Mouse (Mus musculus): ENCODE results near the gene Rps19. TPM values are rescaled to one million over a fixed set of nuclear protein-coding genes. Genes with fewer than 3 reads are reported as not detected.
A peak's percentile ranks its signal among the peaks of the same experiment; 100 is the strongest.
"Not testable (repeated sequence)": the region's sequence is repeated elsewhere in the genome, so short reads cannot be mapped to it uniquely, and the experiment has no call there.

The Rps19 gene
- polyA plus RNA-seq, 1 experiment: 618 TPM

DNA sequence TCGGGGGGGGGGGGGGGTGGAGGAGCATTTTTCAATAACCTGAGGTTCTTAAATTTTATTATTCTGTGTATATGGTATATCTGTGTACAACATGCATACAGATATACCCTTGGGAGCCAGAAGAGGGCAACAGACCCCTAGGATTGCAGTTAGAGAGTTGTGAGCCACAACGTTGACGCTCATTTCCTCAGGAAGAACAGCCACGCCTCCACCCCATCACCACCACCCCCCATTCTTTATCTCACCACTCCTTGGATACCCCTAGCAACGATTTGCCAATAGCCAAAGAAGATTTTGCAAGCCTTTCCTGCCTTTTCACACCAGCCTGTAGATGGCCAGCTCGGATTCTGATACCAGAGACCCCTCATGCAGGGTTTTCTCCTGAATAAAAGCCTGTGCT is 38.5 kb upstream of the Rps19 start:
- no peaks in the 10 kb centered on the region for H3K27me3 ChIP-seq (replicated peaks; ENCODE audit: control insufficient read depth, insufficient read depth, low read length)
- H3K36me3 ChIP-seq (ENCODE audit: control insufficient read depth, insufficient read depth, low read length): no peaks in the 10 kb centered on the region
- H3K4me3 ChIP-seq (ENCODE audit: insufficient read depth, low read depth, low read length): no peak overlapping the region
- WGBS: 13% methylated on average over 6 of the region's 6 CpGs
- no peak overlapping the region for H3K27ac ChIP-seq (ENCODE audit: insufficient read depth, low read depth, low read length)
- DNase-seq: no peak
- peaks cover under 1% of the 10 kb centered on the region; the same call in 1 of the 2 replicates for H3K4me1 ChIP-seq (ENCODE audit: control insufficient read depth, insufficient read depth, low read length)
- TF ChIP-seq CTCF (conservative IDR thresholded peaks at IDR 0.05; ENCODE audit: insufficient read depth, insufficient read length, low read depth, low read length) (0 out of 2 replicates have a peak, but pooled peaks have one; percentile 7), POLR2A (IDR thresholded peaks at IDR 0.05; ENCODE audit: low read depth, low read length) (no peak)

DNA sequence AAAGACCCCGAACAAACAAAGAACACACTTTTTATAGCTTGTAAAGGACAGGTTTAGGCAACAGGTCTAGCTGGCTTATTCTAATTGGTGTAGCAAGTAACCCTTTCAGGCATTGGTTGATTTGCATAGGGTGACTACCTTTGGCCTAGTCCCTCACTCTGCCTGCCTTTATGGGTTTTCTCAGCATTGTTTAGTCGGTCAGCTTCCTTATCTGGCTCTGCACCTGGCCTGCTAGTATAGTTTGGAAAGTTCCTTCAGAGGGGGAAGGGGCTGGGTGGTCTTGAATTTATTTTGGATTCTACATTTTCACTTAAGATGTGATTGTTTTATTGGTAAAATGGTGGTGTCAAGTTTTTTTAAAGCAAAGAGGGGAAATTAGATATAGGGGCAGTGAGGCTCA is 37.6 kb upstream of the Rps19 start:
- not testable (repeated sequence) for H3K27me3 ChIP-seq (replicated peaks; ENCODE audit: control insufficient read depth, insufficient read depth, low read length); DNase-seq; H3K4me3 ChIP-seq (ENCODE audit: insufficient read depth, low read depth, low read length); H3K36me3 ChIP-seq (ENCODE audit: control insufficient read depth, insufficient read depth, low read length); H3K27ac ChIP-seq (ENCODE audit: insufficient read depth, low read depth, low read length); H3K4me1 ChIP-seq (ENCODE audit: control insufficient read depth, insufficient read depth, low read length)
- 17% methylated on average over 2 of the region's 2 CpGs for WGBS

DNA sequence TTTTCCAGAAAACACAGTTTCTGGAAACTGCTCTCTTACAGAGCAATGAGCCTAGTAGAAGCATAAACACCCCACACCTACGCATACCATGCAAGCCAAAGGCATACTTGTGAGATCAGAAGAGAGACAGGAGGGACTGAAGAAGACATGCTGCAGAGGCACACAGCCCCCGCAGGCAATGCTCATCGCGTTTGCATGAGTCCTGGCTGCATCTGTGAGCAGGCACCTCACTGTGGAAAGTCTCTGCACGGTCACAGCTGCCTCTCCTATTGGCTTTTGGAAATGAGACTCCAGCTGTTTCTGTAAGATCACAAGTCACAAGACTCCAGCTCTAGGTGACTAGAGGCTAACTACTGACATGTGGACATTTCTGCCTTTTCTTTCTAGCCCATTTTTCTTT is 34.0 kb upstream of the Rps19 start:
- no peak overlapping the region for H3K4me3 ChIP-seq (ENCODE audit: insufficient read depth, low read depth, low read length)
- H3K27me3 ChIP-seq (replicated peaks; ENCODE audit: control insufficient read depth, insufficient read depth, low read length): no peaks in the 10 kb centered on the region
- 28% methylated on average over 5 of the region's 5 CpGs for WGBS
- H3K4me1 ChIP-seq (ENCODE audit: control insufficient read depth, insufficient read depth, low read length): peaks cover 2% of the 10 kb centered on the region; the same call in 1 of the 2 replicates
- no peaks in the 10 kb centered on the region for H3K36me3 ChIP-seq (ENCODE audit: control insufficient read depth, insufficient read depth, low read length)
- H3K27ac ChIP-seq (ENCODE audit: insufficient read depth, low read depth, low read length): no peak overlapping the region
- TF ChIP-seq POLR2A (IDR thresholded peaks at IDR 0.05; ENCODE audit: low read depth, low read length) (no peak), CTCF (conservative IDR thresholded peaks at IDR 0.05; ENCODE audit: insufficient read depth, insufficient read length, low read depth, low read length) (no peak)
- no peak for DNase-seq

DNA sequence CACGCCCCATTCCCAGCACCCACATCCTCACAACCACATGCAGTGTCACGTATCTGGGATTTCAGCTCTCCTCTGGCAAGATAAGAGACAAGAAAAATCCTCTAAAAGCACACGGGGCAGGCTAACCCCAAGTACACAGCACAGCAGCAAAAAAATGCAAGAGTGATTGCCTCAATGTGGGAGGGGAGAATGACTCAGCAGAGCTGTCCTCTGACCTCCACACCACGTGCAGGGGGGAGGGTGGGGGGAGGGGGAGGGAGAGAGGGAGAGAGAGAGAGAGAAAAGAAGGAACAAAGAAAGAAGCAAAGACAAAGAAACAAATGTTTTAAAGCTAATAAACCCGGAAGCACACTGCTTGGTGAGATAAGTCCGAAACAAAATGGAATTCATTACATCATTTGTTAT is 33.3 kb upstream of the Rps19 start:
- no peaks in the 10 kb centered on the region for H3K36me3 ChIP-seq (ENCODE audit: control insufficient read depth, insufficient read depth, low read length)
- no peak for DNase-seq
- H3K4me1 ChIP-seq (ENCODE audit: control insufficient read depth, insufficient read depth, low read length): peaks cover 2% of the 10 kb centered on the region; the same call in 1 of the 2 replicates
- no peak overlapping the region for H3K27ac ChIP-seq (ENCODE audit: insufficient read depth, low read depth, low read length)
- TF ChIP-seq CTCF (conservative IDR thresholded peaks at IDR 0.05; ENCODE audit: insufficient read depth, insufficient read length, low read depth, low read length): no peak
- TF ChIP-seq POLR2A (IDR thresholded peaks at IDR 0.05; ENCODE audit: low read depth, low read length): no peak
- no peaks in the 10 kb centered on the region for H3K27me3 ChIP-seq (replicated peaks; ENCODE audit: control insufficient read depth, insufficient read depth, low read length)
- 36% methylated on average over 6 of the region's 6 CpGs for WGBS
- no peak overlapping the region for H3K4me3 ChIP-seq (ENCODE audit: insufficient read depth, low read depth, low read length)

DNA sequence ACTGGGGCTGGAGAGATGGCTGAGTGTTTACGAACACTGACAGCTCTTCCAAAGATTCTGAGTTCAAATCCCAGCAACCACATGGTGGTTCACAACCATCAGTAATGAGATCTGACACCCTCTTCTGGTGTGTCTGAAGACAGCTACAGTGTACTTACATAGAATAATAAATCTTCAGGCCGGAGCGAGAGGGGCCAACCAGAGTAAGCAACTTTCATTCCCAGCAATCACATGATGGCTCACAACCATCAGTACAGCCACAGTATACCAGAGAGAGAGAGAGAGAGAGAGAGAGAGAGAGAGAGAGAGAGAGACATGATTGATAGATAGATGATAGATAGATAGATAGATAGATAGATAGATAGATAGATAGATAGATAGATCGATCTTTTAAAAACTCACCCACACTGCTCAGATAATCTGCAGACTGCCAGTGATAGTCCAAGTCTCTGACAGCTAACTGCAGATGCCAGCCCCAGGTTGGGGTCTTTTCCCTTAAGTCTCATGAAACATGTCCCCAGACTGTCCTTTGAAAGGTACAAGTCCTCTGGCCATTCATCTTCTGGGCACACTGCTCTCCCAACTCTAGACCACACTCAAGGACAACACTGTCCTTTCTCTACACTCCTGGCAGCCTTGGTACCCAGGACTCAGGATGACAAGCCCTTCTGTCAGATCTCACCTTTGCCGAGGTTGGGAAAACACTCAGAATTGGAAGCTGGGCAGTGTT is 32.4 kb upstream of the Rps19 start:
- H3K27ac ChIP-seq (ENCODE audit: insufficient read depth, low read depth, low read length): no peak overlapping the region
- H3K27me3 ChIP-seq (replicated peaks; ENCODE audit: control insufficient read depth, insufficient read depth, low read length): no peaks in the 10 kb centered on the region
- TF ChIP-seq POLR2A (IDR thresholded peaks at IDR 0.05; ENCODE audit: low read depth, low read length) (no peak), CTCF (conservative IDR thresholded peaks at IDR 0.05; ENCODE audit: insufficient read depth, insufficient read length, low read depth, low read length) (no peak)
- 76% methylated on average over 5 of the region's 5 CpGs for WGBS
- H3K4me3 ChIP-seq (ENCODE audit: insufficient read depth, low read depth, low read length): no peak overlapping the region
- H3K36me3 ChIP-seq (ENCODE audit: control insufficient read depth, insufficient read depth, low read length): no peaks in the 10 kb centered on the region
- no peak for DNase-seq
- H3K4me1 ChIP-seq (ENCODE audit: control insufficient read depth, insufficient read depth, low read length): peaks cover 2% of the 10 kb centered on the region; the same call in 1 of the 2 replicates

DNA sequence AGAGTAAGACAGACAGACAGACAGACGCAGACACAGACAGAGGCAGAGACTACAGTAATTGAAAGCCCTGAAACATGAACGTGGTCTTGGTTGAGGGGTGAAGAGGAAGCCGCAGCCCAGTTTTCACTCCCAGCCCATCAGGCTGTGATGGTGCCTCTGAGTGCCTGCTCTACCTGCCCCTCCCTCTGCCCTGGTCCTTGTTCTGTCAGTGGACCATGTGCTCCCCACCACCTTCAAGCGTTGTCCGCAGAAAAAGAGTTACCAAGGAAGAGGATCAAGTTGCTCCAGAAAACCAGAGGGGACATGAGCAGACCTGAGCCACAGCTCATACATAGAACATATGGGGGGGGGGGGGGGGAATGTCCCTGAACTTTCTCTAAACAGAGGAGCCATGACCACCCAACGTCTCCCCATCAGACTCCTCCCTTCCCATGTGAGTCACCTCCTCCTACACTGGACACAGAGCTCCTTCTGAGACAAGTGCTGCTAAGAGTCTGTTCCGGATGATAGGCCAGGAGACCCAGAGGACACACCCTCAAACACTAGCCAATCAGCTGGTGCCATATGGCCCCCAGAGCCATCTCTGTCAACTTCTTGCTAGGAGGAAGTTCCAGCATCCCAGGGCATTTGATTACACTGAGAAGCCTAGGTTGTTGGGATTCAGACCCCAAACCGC is 31.5 kb upstream of the Rps19 start:
- no peak overlapping the region for H3K4me3 ChIP-seq (ENCODE audit: insufficient read depth, low read depth, low read length)
- peaks cover 2% of the 10 kb centered on the region; the same call in 1 of the 2 replicates for H3K4me1 ChIP-seq (ENCODE audit: control insufficient read depth, insufficient read depth, low read length)
- no peak overlapping the region for H3K27ac ChIP-seq (ENCODE audit: insufficient read depth, low read depth, low read length)
- DNase-seq: no peak
- no peaks in the 10 kb centered on the region for H3K27me3 ChIP-seq (replicated peaks; ENCODE audit: control insufficient read depth, insufficient read depth, low read length)
- no peaks in the 10 kb centered on the region for H3K36me3 ChIP-seq (ENCODE audit: control insufficient read depth, insufficient read depth, low read length)
- no peak for TF ChIP-seq CTCF (conservative IDR thresholded peaks at IDR 0.05; ENCODE audit: insufficient read depth, insufficient read length, low read depth, low read length)
- no peak for TF ChIP-seq POLR2A (IDR thresholded peaks at IDR 0.05; ENCODE audit: low read depth, low read length)
- 58% methylated on average over 8 of the region's 8 CpGs for WGBS

DNA sequence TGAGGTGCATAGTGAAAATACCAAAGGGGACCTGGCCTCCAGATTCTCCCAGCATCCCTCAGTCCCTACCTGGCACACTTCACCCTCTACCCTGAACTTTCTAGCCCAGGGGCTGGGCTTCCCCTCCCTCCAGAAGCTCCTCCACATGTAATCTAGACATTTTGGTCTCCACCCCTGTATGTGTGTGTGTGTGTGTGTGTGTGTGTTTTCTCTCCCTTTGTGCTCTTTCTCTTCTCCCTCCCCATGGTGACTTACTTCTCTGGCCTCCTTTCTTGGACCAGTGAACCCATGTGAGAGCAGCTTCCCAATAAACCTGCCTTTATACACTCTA is 31.0 kb upstream of the Rps19 start:
- Histone ChIP-seq H3K27me3 (replicated peaks; ENCODE audit: control insufficient read depth, insufficient read depth, low read length) (no peaks in the 10 kb centered on the region), H3K4me3 (ENCODE audit: insufficient read depth, low read depth, low read length) (no peak overlapping the region), H3K4me1 (ENCODE audit: control insufficient read depth, insufficient read depth, low read length) (peaks cover 2% of the 10 kb centered on the region; the same call in 1 of the 2 replicates), H3K36me3 (ENCODE audit: control insufficient read depth, insufficient read depth, low read length) (no peaks in the 10 kb centered on the region), H3K27ac (ENCODE audit: insufficient read depth, low read depth, low read length) (no peak overlapping the region)
- no peak for DNase-seq
- TF ChIP-seq POLR2A (IDR thresholded peaks at IDR 0.05; ENCODE audit: low read depth, low read length): no peak
- TF ChIP-seq CTCF (conservative IDR thresholded peaks at IDR 0.05; ENCODE audit: insufficient read depth, insufficient read length, low read depth, low read length): no peak

Measured in kidney, adult 2 months (tissue).